Mouse (Mus musculus): ENCODE measurements around the gene Ctse. TPM values are rescaled to one million over a fixed set of nuclear protein-coding genes. Genes with fewer than 3 reads are reported as not detected.

Ctse gene
- total RNA-seq, 1 experiment from 2014 or later = 23.3 TPM

DNA sequence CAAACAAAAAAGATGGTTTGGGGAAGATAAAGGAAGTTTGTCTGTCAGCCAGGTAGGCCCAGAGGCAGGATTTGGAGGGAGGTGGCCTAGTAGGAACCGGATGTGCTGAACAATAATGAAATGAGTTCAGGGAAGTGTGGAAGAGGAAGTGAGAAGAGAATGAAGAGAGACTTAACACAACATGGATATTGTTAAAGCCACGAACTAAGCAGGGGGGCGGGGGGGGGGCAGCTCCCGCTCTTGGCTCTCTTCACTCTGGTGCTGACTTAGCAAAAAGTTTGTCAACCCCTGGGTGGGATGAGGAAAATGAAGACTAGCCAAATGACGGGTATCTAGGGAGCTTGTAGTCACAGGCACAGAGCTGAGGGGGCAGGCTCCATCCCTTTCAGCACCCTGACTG is 62.3 kb downstream of the Ctse start:
- DNase-seq = no peak

DNA sequence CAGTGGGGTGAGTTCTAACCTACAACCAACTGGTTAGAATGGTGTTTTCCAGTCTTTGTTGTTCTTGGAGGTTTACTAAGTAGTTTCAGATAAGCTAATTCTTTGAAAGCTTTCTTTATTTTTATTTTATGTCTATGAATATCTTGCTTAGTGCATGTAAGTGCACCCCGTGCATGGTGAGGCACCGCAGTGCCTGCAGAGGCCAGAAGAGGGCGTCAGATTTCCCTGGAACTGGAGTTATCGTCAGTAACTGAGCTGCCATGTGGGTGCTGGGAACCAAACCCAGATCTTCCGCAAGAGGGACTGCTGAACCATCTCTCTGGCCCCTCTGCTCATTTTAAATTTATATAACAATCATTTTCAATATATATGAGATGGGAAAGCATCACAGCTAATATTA is 63.3 kb downstream of the Ctse start:
- no peak for DNase-seq

DNA sequence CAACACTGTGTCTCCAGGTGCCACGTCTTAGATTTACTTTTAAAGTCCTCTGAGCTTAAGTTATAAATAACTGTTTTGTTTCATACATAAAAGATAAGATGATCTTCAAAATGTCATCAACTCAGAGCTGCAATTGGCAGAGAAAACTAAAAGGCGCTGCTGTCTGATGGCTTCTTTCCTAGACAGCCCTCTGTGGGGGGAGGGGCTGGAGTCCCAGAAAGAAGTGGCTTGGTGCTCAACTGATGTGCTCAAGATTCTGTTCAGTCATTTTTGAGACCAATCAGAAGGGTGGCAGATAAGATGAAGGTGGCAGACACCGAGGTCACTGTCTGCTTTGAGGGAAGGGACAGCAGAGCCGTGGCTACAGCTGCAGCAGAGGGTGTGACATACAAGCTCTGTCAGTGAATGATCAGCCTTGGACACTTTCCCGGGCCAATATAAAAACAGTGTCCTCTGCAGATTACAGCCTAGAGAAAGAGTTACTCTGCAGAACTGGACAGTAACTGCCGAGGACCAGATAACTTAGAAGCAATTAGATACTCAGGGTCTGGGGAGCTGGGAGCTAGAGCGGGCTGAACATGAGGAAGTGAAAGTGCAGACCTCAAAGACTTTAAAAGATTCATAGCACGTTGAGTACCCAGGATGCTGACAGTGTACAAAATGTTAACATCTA is 64.1 kb downstream of the Ctse start:
- DNase-seq = peak; percentile 40

DNA sequence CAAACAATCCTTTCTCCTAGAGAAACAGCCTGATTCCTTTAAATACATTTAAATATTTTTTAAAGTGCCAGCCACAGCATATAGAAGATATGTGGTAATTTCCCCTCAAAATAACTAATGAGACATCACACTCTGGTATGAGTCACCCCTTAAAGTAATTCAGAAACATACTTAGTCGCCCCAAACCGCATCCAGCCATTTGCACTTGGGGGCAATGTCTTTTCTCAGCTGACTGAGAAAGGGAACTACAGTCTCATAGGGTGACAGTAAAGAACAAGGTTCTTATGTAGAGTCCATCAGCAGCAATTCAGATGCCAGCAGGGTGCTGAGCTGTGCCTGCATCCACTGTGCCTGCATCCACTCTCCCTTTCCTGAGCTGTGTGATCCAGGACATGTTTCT is 65.4 kb downstream of the Ctse start:
- DNase-seq = no peak

DNA sequence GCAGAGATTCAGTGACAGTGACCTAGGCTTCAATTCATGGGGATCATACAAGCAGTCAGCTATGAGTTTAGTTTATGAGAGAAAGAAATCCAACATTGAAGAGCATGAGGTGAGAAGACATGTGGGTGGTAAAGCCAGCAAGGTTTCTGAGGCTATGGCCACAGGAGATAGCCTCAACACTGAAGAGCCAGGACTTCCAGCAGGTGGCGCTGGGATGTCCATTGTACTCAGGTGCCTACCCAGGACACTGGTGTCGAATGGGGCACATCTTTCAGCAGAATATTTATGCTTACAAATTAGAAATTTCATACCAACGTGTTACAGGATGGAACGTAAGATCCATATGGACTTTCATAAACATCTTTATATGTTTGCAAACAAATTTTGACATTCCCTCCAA is 70.2 kb downstream of the Ctse start:
- peak; percentile 78 for DNase-seq

DNA sequence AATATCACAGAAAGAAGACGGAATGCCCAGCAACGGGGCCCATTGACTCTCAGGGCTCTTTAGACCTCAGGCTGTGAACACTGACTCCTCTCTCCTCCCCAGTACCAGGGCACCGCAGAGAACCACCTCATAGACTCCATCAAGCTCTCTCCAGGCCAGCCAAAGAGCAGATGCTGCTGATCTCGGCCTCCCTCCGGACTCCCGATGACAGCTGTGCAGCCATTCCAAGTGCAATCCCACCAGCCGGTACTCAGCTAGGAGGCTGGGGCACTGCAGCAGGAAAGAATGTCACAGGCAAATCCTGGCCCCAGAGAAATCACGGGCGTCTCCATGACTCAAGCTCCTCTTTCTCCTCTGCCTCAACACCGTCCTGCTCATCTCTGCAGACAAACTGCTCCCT is 73.4 kb downstream of the Ctse start:
- DNase-seq = no peak

DNA sequence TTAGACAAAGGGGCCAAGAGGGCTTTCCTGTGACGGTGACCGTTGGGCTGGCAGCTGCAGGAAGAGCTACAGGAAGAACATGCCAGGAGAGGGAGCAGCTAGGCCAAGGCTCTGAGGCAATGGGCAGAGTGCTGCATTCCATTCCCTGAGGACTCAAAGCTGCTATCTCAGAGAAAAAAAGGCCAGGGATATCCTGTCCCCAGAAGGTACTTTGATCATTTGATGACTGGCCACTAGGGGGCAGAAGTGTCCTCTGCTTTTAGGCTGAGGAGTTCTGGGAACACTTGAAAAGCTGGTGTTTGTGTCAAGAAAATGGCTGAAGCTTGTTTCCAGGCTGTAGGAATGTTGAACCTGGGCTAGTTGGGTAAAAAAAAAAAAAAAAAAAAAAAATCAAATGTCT is 74.3 kb downstream of the Ctse start:
- peak; percentile 93 for DNase-seq

DNA sequence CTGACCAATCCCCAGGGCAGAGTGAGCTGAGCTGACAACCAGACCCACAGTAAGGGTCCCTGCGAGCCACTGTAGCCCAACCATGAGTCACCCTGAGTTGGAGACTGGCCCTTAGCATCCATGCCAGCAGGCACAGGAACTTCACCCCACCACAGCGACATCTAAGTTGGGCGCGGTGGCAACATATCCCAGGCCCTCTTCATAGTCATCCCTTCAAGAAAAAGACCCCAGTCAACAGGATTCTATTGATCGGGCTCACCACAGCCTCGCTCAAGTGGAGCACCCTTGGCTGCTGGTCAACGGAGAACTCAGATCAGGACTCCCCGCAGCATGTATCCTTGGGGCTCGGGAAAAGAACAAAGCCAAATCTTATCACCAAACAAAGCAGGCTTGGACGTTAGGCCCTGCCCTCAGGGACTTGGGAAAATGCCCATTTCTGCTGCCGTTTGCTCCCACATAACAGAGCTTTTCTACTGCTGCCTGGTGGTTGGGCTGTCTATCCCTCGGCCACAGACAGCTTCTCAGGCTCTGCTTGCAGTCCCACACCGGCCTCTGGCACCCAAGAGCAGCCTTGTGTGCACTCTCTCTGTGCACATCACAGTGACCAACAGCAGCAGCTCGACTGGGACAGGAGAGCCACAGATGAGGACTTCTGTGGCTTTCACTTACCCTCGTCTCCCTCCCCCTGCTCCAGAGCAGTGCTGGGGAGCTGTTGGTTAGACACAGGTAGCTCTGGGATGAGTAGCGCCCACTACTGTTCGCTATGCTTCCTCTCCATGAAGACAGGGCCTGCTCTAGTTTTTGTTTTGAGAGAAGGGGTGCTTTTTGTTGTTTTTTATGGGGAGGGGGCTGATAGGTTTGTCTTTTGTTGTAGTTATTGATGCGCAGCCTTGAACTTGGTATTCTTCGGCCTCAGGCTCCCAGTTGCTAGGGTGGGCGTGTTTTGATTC is 76.6 kb downstream of the Ctse start:
- DNase-seq = peak; percentile 67

DNA sequence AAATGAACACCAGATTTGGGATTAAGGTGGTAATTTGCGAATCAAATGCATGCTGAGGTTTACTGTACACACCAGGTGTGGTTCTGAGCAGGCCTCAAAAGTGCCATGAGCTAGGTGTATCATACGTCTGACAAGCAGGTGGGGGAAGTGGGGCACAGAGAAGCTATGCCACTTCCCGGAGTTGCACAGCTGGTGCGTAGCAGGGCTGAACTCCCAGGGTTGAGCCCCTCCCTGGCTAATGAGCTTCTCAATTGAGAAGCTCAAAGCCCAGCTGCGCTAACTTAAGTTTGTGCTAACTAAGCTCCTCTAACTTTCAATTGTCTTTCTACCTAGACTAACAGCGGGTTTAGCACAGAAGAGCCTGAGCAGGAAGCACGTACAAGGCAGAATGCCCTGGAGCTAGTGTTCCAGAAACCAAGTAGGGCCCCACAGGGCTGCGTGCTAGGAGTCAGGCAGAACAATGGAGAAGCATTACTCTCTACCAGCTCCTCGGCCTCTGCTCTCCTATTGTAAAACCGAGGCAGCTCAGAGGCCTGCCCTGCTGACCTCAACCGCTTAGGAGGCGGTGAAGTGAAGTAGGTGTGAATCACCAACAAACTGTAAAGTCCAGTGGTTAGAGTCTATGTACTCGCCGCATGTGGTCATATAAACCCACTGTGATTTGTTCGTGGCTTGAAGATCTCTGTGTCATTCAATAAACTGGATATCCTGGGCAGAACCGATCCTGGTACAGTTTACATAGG is 81.0 kb downstream of the Ctse start:
- no peak for DNase-seq

DNA sequence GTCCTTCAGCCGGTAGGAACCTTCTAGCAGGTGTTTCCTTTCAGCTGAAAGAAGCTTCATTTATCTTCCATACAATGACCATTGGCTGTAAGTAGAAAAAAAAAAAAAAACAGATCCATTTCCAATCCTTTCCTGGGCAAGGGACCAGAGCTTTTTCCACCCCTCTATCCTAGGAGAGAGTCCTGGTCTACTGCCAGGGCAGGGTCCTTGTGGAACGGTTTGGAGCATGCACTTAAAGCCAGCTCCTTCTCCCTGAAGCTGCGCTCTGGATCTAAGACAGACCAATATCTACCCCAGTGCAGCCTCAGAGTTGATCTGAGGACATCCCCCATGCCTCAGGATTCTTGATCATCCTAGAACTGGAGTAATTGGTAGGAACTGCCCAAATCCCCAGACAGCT is 83.9 kb downstream of the Ctse start:
- DNase-seq = no peak

DNA sequence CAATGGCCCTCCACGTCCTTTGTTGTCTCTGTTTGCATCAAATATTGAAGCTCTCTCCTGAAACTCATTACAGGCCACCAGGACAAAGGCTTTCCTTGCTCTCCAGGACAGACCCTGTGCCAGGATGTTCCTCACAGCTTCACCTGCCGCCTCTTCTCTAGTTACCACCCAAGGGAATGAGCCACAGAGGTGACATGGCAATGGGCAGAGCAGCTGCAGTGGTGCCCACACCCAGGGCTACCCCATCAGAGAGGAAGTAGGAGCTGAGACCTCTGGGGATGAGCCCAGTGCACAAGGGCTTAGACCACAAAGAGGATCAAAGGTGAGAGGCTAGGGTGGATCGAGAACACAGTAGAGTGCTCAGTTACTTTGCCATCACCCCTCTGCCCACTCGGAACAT is 85.4 kb downstream of the Ctse start:
- DNase-seq = no peak

Other genes with a start within 250 kb of the Ctse start
- gene Srgap2, start 111.0 kb upstream of the Ctse start, total RNA-seq (2021) = 29.0 and 31.9 TPM in 2 replicates
- gene Fam72a, start 110.4 kb upstream of the Ctse start, total RNA-seq (2021) = 1.2 and 1.3 TPM in 2 replicates
- 0.19 and 0.22 TPM in 2 replicates for gene Avpr1b, start 39.1 kb upstream of the Ctse start, total RNA-seq (2021)
- gene Rab7b, start 50.4 kb downstream of the Ctse start, total RNA-seq (2021) = 2.7 and 3.5 TPM in 2 replicates
- 0.07 and 0.08 TPM in 2 replicates for gene Slc26a9, start 105.7 kb downstream of the Ctse start, total RNA-seq (2021)
- gene Pm20d1, start 159.1 kb downstream of the Ctse start, total RNA-seq (2021) = 15.1 and 22.9 TPM in 2 replicates
- gene Slc41a1, start 189.2 kb downstream of the Ctse start, total RNA-seq (2021) = 35.2 and 52.6 TPM in 2 replicates
- 14.7 and 19.1 TPM in 2 replicates for gene Rab29, start 228.9 kb downstream of the Ctse start, total RNA-seq (2021)